Comparison of ENCODE assay signal across 8 mouse cellular contexts in genomic region chr11:7210343-7210742, GRCm38 (mm10). TPM values are rescaled to one million over a fixed set of nuclear protein-coding genes. Genes with fewer than 3 reads are reported as not detected.
DNase-seq lines count a peak whose midpoint lies in the region; ATAC-seq and TF ChIP-seq lines count a peak whose summit lies in the region.
"Had no signal": no experiment of that assay in that cellular context is flagged by ENCODE, and none has a peak within 500 bp of the region (broad histone marks: within the 10 kb centered on the region; RNA-seq: fewer than 3 reads in every experiment).

No protein-coding gene starts in this region.

- ATAC-seq in hindbrain, postnatal 0 days = peak; percentile 25; the same call in 1 of the 2 replicates

- no peak overlapping the region for H3K9ac ChIP-seq in hindbrain, postnatal 0 days (replicated peaks; ENCODE audit: low read length)

- no peaks in the 10 kb centered on the region for H3K27me3 ChIP-seq in hindbrain, postnatal 0 days (ENCODE audit: insufficient read depth, low read length)

- peaks cover 10% of the 10 kb centered on the region; the same call in 1 of the 2 replicates for H3K36me3 ChIP-seq in hindbrain, postnatal 0 days (ENCODE audit: insufficient read depth, low read length)

- 17% methylated on average over 6 of the region's 6 CpGs for WGBS in hindbrain, postnatal 0 days

- H3K9me3 ChIP-seq in hindbrain, postnatal 0 days (ENCODE audit: low read length) = no peaks in the 10 kb centered on the region

- no peak overlapping the region for H3K27ac ChIP-seq in hindbrain, postnatal 0 days

- no peak overlapping the region for H3K4me3 ChIP-seq in hindbrain, postnatal 0 days (ENCODE audit: low read length)

- peak; percentile 64 for DNase-seq in R1 (ENCODE audit: low read depth, low spot score)
- DNase-seq in c-Kit-positive CD71-positive TER-119-positive erythroid progenitor cells, embryonic 14.5 days (ENCODE audit: low spot score) = peak; percentile 27
- DNase-seq in forelimb bud, embryonic 11.5 days (ENCODE audit: low read depth, low spot score) = peak; percentile 93
- peak; percentile 85 for DNase-seq in hindbrain, postnatal 0 days (ENCODE audit: low spot score)
- peak; percentile 66 for DNase-seq in left cerebral cortex, adult 11 months (ENCODE audit: low spot score)
- DNase-seq in lung, postnatal 4 days = peak; percentile 80 to 82
- DNase-seq in spleen, postnatal 10 days (ENCODE audit: low spot score in 2 of 2) = peak; percentile 8 to 53

- peak overlapping the region; percentile 76; the same call in 1 of the 2 replicates for H3K4me2 ChIP-seq in hindbrain, postnatal 0 days (ENCODE audit: low read depth, low read length)

- peak; percentile 90 for TF ChIP-seq CTCF in hindbrain, postnatal 0 days (IDR thresholded peaks at IDR 0.05; ENCODE audit: low read depth)

- 0 out of 2 replicates have a peak, but pooled peaks cover 4% of the 10 kb centered on the region for H3K4me1 ChIP-seq in hindbrain, postnatal 0 days (ENCODE audit: insufficient read depth, low read length)

RNA-seq across cellular contexts. Expression of gene Igfbp3, which starts 3.4 kb away (rescaled TPM):
- 35.7 and 47.2 TPM in 2 replicates for total RNA-seq in hindbrain, postnatal 0 days (2014; rRNA removed)
- polyA plus RNA-seq in hindbrain, postnatal 0 days (2015; fragmentation: Nextera tagmentation; extraction: Ambion mirVana) = 24.6 and 25.3 TPM in 2 replicates

RNA-seq across cellular contexts. Expression of gene Igfbp1, which starts 12.8 kb away (rescaled TPM):
- not detected in 2 replicates for total RNA-seq in hindbrain, postnatal 0 days (2014; rRNA removed)
- polyA plus RNA-seq in hindbrain, postnatal 0 days (2015; fragmentation: Nextera tagmentation; extraction: Ambion mirVana) = 0.19 TPM in 1 of 2 replicates, not detected in the other

RNA-seq across cellular contexts. Expression of gene Gm11985, which starts 22.0 kb away (rescaled TPM):
- total RNA-seq in hindbrain, postnatal 0 days (2014; rRNA removed) = not detected in 2 replicates
- not detected in 2 replicates for polyA plus RNA-seq in hindbrain, postnatal 0 days (2015; fragmentation: Nextera tagmentation; extraction: Ambion mirVana)
- polyA plus RNA-seq: liver, embryonic 16.5 days had no signal

Comparison
In these comparisons a context has a peak if more than half of its experiments do, and no peak if none do; other contexts are left out.
1. DNase-seq: peak in every context shown above with its lines; median percentile 93 in forelimb bud, embryonic 11.5 days; 85 in hindbrain, postnatal 0 days; 81 in lung, postnatal 4 days; 66 in left cerebral cortex, adult 11 months; 64 in R1; 30 in spleen, postnatal 10 days; 27 in c-Kit-positive CD71-positive TER-119-positive erythroid progenitor cells, embryonic 14.5 days.